Mouse (Mus musculus) ovary, postnatal 10 days (tissue): ENCODE measurements around the gene Maf.

Source experiments
- DNase-seq: peaks from one replicate; pipeline ENCODE4 v3.0.0; 2022; ENCODE audit warnings: low spot score

Maf gene

DNA sequence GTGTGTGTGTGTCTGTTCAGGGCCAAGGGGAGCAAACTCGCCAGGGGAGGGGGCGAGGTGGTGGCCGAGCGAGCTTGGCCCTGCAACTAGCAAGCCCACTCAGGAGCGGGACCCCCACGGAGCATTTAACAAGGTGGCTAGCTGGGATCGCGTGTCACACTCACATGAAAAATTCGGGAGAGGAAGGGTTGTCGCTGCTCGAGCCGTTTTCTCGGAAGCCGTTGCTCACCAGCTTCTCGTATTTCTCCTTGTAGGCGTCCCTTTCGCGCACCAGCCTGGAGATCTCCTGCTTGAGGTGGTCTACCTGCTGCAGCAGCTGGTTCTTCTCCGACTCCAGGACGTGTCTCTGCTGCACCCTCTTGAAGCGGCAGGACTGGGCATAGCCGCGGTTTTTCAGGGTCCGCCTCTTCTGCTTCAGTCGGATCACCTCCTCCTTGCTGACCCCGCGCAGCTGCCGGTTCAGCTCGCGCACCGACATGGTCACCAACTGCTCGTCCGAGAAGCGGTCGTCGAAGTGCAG lies 1.9 kb downstream of the Maf start:
- peak; percentile 36 for DNase-seq

DNA sequence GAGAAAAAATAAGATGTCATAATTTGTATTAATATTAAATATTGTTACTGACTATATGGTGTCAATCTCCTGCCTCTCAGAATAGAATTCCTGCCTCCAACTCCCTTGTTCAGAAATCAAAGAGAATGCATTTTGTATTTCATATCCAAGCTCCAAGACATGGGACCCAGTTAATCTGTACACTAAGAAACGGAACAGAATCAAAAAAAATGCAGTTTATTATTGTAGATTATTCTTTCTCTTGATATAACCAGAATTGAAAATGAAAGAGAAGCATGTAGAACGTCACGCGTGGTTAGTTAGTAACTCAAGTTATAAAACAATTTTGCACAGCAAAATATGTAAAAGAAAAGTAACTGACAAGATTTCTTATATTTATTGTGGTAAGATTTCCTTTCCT lies 4.5 kb downstream of the Maf start:
- DNase-seq: no peak

DNA sequence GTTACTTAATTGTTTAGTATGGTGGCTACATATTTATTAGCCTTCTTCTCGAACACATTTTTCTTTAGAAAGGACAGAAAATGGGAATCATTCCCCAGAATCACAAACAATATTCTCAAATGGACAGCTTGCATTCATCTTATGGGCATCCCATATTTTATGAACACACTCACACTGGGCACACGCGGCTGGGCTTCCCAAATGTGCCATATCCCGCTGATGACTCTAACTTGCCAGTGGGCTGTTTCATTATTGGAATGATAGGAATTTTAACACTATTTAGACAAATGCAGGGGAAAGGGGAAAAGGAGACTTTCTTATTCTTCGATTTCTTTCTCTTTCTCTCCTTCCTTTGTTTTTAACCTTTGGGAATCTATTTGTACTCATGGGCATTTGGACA lies 6.6 kb downstream of the Maf start:
- no peak for DNase-seq

DNA sequence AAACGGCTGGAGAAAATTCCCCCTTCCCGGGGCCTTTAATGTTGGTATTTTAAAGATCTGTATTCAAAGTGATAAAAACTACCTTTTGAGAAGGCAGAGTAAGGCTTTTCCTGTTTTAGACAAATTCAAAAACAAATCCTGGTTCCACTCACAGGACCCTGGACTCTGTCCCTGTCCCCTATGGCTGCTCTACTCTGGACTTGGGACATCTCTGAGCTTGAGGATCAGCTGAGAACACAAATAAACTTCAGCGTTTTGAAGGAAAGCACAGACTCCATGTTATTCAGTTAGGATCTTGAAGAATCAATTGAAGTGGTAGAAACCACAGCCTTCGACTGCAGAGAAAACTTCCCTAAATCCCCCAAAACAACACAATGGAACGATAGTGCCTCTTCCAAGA lies 8.4 kb downstream of the Maf start:
- no peak for DNase-seq

DNA sequence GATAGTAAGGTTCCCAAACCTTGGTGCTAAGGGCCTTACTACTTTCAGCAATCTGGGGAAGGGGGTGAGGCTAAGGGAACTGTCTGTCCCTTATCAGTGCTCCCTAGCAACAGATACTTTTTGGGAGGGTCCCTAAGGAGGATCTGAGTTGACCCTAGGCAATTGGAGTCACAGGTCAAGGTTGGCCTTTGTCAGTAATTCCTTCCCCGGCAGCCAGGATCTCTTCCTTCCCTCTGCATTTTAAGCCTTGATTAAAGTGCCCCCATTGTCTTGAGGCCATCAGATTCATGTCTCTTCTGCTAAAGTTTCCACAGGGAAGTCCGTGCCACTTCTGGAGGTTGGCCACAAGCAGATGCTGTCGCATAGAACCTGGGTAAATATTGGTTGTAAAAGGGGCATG lies 10.2 kb downstream of the Maf start:
- no peak for DNase-seq

DNA sequence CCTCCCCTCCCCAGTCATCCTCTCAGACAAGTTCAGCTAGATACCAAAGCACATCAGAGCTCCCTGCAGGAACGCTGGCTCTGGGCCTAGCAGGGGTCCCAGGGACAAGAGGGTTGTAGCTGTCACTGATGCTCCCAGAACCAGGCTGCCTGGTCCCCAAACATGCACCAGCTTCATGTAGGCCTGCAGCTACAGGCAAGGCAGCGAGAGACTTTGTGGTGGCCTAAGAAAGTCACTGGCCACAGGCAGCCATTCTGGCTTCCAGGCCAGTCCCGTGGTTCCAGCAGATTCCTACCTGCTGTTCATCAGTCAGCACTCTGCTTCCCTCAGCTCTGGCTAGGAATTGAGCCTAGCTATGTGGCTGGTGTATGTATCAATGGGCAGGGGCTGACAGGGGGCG lies 10.9 kb downstream of the Maf start:
- no peak for DNase-seq

DNA sequence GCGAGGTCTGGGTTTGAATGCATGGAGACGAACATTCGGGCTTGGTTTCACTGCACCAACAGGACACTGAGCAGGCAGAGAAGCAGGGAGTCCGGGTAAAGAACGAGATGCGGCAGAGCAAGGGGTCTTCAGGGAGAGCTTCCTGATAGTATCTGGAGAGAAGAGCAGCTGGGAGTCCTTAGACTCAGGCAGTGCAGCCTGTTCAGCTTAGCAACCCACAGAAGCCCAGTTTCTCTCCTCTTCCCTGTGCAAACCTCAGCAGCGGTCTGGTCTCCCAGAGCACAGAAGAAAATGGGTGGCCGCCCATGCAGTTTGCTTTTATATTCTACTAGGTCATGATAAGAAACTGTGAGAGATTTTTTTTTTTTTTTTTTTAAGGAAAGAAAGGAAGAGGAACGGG lies 20.2 kb downstream of the Maf start:
- DNase-seq: no peak

DNA sequence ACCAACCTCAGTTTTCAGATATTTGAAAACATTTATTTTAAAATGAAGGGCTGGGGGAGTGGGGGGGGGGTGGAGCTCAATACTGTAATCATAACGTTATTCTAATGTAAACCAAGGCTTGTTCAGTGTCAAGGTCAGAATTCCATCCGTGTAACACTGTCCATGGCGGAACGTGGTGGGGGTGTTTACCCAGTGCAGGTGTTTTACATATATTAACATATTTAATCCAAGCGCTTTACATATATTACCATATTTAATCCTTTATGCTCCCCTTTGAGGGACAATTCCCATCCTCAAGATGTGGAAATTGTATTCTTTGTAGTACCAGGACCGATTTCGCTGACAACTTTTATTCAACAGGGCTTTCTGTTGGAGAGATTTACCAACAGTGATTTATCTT lies 24.3 kb downstream of the Maf start:
- no peak for DNase-seq

DNA sequence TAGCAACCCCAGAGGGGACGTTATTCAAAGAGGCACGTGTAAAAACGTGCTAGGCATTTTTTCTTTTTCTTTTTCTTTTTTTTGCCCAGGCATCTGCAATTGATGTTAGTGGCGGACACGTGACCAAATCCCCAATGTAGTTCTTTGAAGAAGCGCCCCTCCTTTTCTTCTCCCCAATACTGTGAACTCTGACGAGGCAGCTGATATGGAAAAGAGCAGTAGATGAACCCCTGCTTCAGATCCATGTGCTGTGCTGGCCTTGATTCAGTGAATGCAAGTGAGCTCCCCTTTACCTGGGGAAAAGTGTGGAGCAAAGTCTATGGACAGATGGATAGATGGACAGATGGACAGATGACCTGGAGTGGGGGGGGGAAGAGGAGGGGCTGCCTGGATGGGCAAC lies 28.1 kb downstream of the Maf start:
- no peak for DNase-seq

DNA sequence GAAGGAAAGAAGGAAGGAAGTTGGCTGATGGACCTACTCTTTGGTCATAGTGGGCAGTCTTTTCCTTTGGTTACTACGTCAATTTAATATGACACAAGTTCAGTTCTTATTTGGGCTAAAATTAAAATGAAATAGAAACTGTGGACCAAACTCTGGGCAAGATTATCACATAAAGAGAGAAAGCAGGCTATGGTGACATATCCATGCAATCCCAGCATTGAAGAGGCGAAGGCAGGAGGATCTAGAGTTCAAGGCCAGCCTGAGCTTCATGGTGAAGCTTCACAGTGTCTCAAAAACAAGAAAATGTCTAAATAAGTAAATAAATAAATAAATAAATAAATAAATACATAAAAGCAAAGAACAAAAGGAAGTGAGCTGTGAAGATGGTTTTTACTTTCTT lies 42.7 kb downstream of the Maf start:
- DNase-seq: no peak

DNA sequence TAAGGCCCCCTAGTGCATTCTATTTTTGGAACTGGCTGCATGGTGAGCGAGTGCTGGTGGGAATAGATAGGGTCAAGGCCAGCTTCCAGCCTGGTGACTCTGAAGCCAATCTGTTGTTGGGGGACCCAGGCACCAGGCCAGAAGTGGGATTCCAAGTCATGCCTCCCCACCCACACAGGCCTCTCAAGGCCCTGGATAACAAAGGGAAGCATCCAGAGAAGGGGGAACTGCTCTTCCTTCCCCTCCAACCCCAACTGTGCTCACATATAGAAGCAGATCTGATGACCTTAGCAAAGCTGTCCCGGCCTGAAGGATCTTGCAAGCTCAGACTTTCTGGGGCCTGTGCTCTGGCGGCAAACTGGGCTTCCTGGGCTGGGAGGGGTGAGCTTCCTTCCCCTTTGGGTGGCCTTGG lies 57.5 kb downstream of the Maf start:
- DNase-seq: no peak

DNA sequence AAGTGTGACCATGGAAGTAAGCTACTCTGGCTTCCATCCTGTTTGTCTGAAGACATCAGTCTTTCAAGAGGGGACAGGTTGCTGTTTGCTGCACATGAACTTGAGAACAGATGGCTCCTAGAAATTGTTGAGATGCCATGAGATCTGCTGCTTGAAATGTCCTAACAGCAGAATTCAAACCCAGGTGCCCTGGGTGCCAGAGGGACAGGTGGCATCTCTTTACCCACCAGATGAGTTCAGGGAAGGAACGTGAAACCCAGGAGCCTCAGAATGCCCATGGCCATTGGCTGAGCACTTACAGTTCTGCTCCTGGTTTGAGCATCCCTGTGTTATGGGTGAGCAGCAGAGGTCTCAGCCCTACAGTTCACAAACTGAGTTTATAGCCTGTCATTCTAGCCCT lies 62.5 kb downstream of the Maf start:
- no peak for DNase-seq

DNA sequence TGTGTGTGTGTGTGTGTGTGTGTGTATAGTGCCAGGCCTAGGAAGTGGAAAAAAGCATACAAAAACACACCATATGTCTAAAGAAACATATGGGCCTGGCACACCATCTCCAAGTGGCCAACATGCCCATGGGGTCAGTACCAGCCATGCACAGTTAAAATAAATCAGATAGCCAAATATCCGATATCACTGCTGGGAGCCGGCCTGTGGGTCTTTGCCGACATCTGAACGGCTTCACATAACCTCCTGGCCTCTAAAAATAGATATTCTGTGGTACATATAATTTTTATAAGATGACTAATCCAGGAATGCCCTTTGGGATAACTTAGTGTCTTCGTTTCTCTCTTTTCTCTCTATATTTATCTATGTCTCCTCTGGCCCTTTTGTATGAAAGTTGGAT lies 65.7 kb downstream of the Maf start:
- no peak for DNase-seq

DNA sequence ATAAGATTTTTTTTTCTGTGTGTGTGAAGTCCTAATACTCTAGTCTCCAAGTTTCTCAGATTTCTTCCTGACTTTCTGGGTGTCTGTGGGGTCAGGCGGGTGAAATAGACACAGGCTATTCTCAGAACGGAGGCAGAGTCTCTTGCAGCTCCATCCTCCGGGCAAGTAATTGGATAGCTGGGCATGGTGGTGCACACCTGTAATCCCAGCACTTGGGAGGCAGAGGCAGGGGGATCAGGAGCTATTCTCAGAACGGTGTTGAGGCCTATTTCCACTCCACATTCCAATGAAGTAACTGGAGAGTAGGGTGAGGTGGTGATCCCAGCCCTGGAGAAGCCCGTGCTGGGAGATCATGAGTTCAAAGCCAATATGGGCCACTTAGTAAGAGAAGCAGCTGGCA lies 67.6 kb downstream of the Maf start:
- no peak for DNase-seq

DNA sequence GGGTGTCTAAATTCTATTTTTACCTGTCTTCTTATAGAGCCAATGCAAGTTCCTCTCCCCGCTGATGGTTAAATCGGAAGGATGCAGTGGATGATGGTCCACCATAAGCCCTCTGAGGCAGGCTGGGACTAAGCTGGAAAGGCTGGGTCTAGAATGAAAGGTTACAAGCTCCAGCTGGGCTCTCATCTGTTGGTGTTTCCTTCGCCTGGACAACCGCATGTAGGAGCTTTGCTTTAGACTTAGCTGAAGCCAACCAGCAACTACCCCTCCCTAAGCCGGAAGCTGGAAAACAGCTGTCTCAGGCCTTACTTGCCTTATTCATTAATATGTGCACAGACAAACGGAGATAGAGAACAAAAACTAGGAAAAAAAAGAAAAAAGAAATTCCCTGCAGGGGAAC lies 70.8 kb downstream of the Maf start:
- no peak for DNase-seq
